Mouse (Mus musculus) cerebellum, postnatal 25 days (tissue): Measurements from ENCODE around the gene Dennd1a.

Experiments used
- DNase-seq, 2 experiments: peaks; one replicate each; pipeline ENCODE4 v3.0.0; 2021; ENCODE audit warnings: mixed read lengths in 2 of 2

The Dennd1a gene

GRCm38 (mm10) chr2:38223759-38224158, 63.4 kb downstream of the Dennd1a start:
- no peak for DNase-seq

- DNase-seq = no peak
Measured at GRCm38 (mm10) chr2:38221461-38221860, 65.7 kb downstream of the Dennd1a start.

- DNase-seq = no peak
Measured at GRCm38 (mm10) chr2:38220687-38221435, 66.3 kb downstream of the Dennd1a start.

GRCm38 (mm10) chr2:38219666-38220065, 67.5 kb downstream of the Dennd1a start:
- no peak for DNase-seq

DNA sequence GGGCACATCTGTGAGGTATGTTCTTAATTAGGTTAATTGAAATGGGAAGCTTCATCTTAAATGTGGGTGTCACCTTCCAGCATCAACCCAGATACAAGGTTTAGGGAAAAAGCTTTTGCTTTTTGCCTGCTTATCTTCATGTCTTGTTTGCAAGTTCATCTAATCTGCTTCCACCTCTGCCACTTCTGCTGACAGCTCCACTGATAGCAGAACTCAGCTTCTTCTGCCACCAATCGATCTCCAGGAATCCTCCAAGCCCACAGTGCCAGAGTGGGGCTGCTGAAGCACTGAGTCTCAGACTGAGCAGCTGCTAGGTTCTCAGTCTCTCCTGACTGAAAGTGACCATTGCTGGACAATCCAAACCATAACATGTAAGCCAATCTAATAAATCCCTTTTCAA, 74.1 kb downstream of the Dennd1a start:
- DNase-seq = no peak

- DNase-seq = no peak
Measured at GRCm38 (mm10) chr2:38211426-38211825, 75.8 kb downstream of the Dennd1a start.

GRCm38 (mm10) chr2:38207752-38208151, 79.4 kb downstream of the Dennd1a start:
- DNase-seq = no peak

GRCm38 (mm10) chr2:38205281-38205680, 81.9 kb downstream of the Dennd1a start:
- no peak for DNase-seq

DNA sequence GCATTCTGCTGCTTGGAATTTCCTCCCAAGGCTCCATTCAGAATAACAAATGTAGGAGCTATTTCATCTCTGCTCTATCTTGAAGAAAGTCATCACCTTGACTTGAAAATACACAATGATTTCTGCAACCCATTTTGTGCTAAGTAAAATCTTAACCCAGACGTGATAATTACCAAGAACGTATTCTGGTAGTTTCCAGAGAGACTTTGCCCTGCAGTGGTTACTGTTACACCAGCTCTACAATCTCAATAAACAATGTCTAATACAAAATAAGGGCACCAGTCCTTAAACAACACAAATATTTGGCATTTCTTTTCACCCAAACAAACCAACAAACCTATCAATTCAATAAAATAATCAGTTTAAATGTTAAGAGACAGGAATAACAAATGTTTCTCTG, 82.5 kb downstream of the Dennd1a start:
- no peak for DNase-seq

DNA sequence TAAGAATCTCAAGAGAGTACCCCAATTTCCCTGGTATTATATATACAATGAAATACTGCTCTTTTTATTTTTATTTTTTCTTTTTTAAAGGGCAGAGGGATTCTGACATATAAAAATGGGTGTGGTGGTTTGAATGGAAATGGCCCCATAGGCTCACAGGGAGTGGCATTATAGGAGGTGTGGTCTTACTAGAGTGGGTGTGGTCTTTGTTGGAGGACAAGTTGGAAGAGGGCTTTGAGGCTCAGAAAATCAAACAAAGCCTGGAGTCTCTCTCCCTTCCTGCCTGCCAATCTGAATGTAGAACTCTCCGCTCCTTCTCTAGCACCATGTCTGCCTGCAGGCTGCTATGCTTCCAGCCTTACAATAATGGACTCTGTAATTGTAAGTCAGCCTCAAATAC, 89.1 kb downstream of the Dennd1a start:
- DNase-seq = no peak

DNA sequence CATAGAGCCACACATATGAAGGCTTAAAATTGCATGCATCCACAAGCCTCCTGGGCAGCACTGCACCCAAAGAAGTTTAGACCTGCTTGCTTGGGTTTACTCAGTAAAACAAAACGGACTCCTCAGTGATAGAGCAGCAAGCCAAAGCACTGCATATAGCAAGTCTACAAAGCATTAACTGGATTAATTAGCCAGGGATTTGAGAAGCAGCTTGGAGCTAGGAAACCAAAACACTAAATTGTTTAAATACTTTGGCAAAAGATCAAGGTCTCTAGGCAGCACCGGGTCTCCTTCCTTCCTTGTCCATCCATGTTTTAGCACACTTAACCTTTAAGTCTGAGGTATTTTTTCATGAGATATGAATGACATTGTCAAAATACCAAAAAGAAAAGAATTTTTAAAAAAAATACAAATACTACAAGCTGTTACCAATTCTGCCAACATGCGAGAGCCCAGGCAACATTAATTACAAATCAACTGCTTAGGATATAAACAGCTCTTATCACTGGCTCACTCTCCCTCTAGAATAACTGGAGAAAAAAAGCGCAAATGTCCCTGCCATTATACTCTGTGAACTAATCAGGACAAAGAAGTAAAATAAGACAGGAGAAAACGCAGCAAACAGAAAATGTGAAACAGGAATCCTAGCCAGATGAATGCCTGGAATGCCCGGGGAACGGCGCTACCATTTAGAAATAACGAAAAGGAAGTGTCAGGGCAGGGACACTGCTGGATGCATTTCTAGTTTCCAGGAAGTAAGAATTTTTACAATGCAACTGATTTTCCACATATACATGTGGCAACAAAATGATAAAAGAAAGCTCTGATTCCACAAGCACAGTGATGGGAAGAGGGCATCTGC, 90.8 kb downstream of the Dennd1a start:
- no peak for DNase-seq

GRCm38 (mm10) chr2:38192007-38192406, 95.2 kb downstream of the Dennd1a start:
- DNase-seq = no peak

DNA sequence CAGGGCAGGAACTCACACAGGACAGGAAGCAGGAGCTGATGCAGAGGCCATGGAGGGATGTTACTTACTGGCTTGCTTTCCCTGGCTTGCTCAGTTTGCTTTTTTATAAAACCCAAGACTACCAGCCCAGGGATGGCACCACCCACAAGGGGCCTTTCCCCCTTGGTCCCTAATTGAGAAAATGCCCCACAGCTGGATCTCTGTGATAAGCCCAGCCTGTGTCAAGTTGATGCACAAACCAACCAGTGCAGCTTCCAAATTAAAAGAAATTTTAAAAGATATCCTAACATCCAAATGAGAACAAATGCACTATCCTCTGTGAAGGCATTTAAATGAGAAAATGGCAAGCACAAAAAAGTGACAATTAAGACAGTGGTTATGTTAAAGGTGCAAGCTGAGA, 95.6 kb downstream of the Dennd1a start:
- DNase-seq = no peak

- DNase-seq = peak in 1 of 2 experiments; percentile 18
Measured at GRCm38 (mm10) chr2:38186438-38186837, 100.8 kb downstream of the Dennd1a start.

GRCm38 (mm10) chr2:38184977-38185376, 102.2 kb downstream of the Dennd1a start:
- no peak for DNase-seq

DNA sequence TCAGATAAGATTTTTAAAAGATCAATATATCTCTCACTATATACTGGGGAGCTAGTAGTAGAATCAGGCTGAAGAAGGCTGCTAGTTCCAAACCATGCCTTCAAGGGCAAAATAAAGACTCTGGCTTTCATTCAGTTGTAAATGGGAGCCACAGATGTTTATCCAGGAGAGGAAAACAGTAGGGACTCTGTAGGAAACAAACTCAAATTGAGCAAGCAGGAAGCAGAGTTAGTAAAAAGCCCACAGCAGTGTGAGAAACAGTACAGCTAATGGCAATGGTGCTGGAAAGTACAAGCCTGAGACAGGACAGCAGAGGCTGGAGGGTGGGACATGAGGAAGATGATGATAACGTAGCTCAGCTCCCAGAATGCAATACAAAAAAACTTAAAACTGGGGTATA, 103.3 kb downstream of the Dennd1a start:
- no peak for DNase-seq

GRCm38 (mm10) chr2:38182283-38182682, 104.9 kb downstream of the Dennd1a start:
- DNase-seq = no peak

DNA sequence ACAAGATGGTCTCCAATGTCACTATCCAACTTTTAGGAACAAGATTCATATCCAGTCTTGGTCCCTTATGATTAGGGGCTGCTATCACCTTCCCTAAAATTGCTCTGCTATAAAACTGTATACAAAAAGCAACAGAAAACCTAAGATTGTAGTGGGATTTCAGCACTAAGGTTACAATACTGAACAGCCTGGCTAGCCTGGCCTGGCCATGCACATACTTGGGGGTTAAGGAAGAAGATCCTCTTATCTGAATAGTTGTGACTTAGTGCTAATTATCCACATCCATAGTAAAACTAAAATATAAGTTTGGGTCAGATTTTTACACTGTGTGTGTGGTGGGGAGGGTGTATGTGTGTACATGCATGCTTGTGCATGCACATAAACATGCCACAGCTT, 109.6 kb downstream of the Dennd1a start:
- DNase-seq = no peak

- no peak for DNase-seq
Measured at GRCm38 (mm10) chr2:38176870-38177582, 110.2 kb downstream of the Dennd1a start.

GRCm38 (mm10) chr2:38175276-38175675, 111.9 kb downstream of the Dennd1a start:
- DNase-seq = no peak

- no peak for DNase-seq
Measured at GRCm38 (mm10) chr2:38168606-38169005, 118.6 kb downstream of the Dennd1a start.

DNA sequence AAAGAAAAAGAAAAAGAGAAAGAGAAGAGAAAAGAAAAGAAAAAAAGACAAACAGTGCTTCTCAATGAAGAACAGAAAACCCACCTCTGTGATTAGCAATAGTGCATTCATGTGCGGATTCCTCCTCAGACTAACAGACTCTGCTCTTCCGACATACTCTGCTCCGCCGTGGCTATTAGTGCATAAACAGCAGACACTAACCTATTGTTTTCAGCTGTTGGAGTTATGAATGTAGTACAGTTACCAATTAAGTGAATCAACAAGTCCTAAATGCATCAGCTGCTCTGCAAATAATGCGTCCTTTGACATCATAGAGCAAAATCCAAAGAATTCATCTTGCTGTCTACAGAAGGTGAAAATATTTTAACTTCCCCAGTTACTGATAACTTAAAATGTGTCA, 121.2 kb downstream of the Dennd1a start:
- no peak for DNase-seq

DNA sequence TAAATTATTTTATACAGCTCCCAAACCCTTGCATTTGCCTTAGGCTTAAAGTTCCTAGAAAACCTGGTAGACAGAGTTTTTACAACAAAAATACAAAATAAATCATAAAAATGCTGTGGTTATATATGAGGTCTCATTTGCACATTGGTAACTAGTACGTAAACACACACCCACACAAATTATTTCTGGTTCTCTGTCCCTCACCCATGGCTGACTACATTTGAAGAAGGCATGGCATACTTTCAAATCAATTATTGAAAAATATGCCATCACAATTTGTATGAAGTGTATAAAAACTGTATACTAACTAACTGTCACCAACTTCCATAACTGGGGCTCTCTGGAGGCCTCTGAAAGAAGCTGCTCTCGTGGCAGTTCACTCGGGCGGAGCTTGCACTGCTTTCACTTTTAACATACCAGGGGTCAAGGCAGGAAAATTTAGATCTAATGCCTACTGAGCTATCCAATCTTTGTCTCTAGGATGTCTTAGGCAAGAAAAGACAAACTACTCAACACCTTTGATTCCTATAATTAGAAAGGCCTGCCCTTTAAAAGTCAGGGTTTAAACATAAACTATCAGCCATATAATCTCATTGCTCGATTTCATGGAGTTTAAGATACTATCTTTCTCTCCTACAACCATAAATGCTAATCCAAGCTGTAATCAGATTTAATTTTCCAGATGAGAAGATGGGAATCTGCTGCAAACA, 122.7 kb downstream of the Dennd1a start:
- DNase-seq = no peak
